Mouse (Mus musculus): ENCODE measurements around the gene Lrrc17.

DNA sequence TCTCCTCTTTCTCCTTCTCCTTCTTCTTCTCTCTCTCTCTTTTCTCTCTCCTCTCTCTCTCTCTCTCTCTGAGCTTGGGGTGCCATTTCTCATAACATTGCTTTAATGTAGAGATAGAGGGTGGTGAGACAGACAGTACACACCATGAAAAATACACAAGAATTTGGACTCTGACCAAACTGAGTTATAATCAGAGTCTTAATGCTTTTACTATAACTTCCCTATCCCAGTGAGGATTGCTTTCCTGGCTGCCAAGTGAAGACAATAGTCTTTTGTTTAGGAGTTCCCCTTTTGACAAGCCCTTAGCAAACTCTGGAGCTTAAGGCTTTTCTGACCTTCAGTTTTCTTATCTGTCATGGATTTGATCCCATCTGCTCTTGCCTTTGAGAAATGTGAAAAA lies 1.9 kb downstream of the Lrrc17 start:
- TF ChIP-seq CTCF (IDR thresholded peaks at IDR 0.05; ENCODE audit: extremely low read depth, insufficient read depth, insufficient read length, insufficient replicate concordance) (no peak), POLR2A (IDR thresholded peaks at IDR 0.05; ENCODE audit: low read depth, low read length) (no peak)

Measured in spleen, adult 2 months (tissue).